Mouse (Mus musculus): ENCODE measurements around the gene Fhl2.

DNA sequence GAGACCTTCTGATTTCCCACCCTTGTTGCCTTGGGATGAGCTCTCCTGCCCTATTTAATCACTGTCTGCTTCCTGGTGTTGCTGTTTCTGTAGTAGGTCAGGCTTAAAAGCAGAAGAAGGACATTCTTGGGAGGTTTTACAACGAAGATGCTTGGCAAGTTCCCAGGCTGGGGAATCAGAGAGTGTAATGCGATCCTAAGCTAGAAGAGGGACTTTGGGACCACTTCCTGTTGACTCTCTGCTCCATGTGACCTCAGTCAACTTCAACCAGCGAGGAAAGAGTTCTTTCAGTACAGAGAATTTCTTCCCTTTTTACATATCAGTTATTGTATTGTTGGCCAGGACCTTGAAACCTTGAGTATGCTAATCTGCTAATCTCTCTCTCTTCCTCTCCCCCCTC is 25.7 kb downstream of the Fhl2 start:
- TF ChIP-seq POLR2A (IDR thresholded peaks at IDR 0.05; ENCODE audit: control insufficient read depth, extremely low read depth, insufficient read depth, low read length, poor library complexity) = no peak
- TF ChIP-seq CTCF (IDR thresholded peaks at IDR 0.05; ENCODE audit: borderline replicate concordance, control insufficient read depth, extremely low read depth, insufficient read depth, low read length, poor library complexity) = no peak

Measured in thymus, adult 2 months (tissue).